Mouse (Mus musculus) hindbrain, embryonic 13.5 days (tissue): ENCODE data around the gene Prkag1. TPM values are rescaled to one million over a fixed set of nuclear protein-coding genes. Genes with fewer than 3 reads are reported as not detected.

Experiments
- ATAC-seq: fragments of 200-750 bp; cut with Nextera tagmentation; 2 replicates; pipeline ENCODE4 v1.8.0; 2017; ENCODE audit warnings: moderate TSS enrichment; ENCODE audit not compliant: low FRiP score
- H3K27ac ChIP-seq: fragments of 300-500 bp; sonication (generic); 2 replicates; pipeline ENCODE4 v1.5.1; 2015; ENCODE audit warnings: inconsistent platforms, mild to moderate bottlenecking, moderate library complexity
- H3K27me3 ChIP-seq: fragments of 300-500 bp; sonication (generic); 2 replicates; pipeline ENCODE4 v1.6.1; 2015; ENCODE audit warnings: mild to moderate bottlenecking, inconsistent platforms
- H3K36me3 ChIP-seq: fragments of 300-500 bp; sonication (generic); 2 replicates; pipeline ENCODE4 v1.6.1; 2015; ENCODE audit warnings: mild to moderate bottlenecking, inconsistent platforms
- H3K4me1 ChIP-seq: fragments of 300-500 bp; sonication (generic); replicated peaks from 2 replicates; pipeline ENCODE4 v1.6.1; 2015; ENCODE audit warnings: inconsistent platforms
- H3K4me2 ChIP-seq: fragments of 300-500 bp; sonication (generic); 2 replicates; pipeline ENCODE4 v1.6.1; 2015; ENCODE audit warnings: inconsistent platforms, mild to moderate bottlenecking, moderate library complexity
- H3K4me3 ChIP-seq: fragments of 300-500 bp; sonication (generic); 2 replicates; pipeline ENCODE4 v1.5.1; 2015; ENCODE audit warnings: mild to moderate bottlenecking, inconsistent platforms
- H3K9ac ChIP-seq: fragments of 300-500 bp; sonication (generic); 2 replicates; pipeline ENCODE4 v1.6.1; 2015; ENCODE audit warnings: mild to moderate bottlenecking, inconsistent platforms
- H3K9me3 ChIP-seq: fragments of 300-500 bp; sonication (generic); 2 replicates; pipeline ENCODE4 v1.6.1; 2016; ENCODE audit warnings: inconsistent platforms
- WGBS: fragments of 180-500 bp; shearing (Covaris S2); methylation state at CpG from one replicate; pipeline ENCODE4 v1.1.7; 2015; 5-methylcytosine and 5-hydroxymethylcytosine counted together
- polyA plus RNA-seq: library from polyadenylated mRNA; unstranded; fragments of >200 nt; fragmentation: Nextera tagmentation; extraction: Ambion mirVana; gene quantifications from 2 replicates; pipeline ENCODE4 v1.2.1, GENCODE M21; 2015

Gene Prkag1
- polyA plus RNA-seq, 1 experiment from 2014 or later = 73.4 TPM

- no peaks in the 10 kb centered on the region for H3K27me3 ChIP-seq
- no peak overlapping the region for H3K4me3 ChIP-seq
- H3K4me2 ChIP-seq = no peak overlapping the region
- no peaks in the 10 kb centered on the region for H3K4me1 ChIP-seq
- H3K9me3 ChIP-seq = no peaks in the 10 kb centered on the region
- H3K36me3 ChIP-seq = peaks cover 100% of the 10 kb centered on the region
- 91% methylated on average over 16 of the region's 16 CpGs for WGBS
- H3K27ac ChIP-seq = no peak overlapping the region
- ATAC-seq = no peak
- no peak overlapping the region for H3K9ac ChIP-seq
These were observed 18.8 kb upstream of the Prkag1 start for GRCm38 (mm10) chr15:98849956-98850600.

DNA sequence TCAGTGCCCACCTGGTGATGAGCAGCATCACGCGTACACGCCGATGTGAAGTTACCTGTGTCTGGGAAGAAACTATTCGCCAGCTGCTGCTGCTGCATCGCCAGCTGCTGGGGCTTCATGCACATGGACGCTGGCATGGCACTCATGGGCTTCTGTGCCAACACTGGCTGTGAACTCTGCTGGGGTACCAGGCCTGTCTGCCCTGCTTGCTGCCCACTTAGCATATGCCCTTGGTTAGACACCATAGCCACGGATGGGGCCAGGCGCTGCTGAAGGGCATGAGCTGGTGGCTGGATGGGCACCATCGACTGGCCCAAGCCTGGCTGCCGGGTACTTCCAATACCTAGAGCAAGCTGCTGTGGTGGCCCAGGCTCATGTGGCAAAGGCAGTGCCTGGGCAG lies 17.8 kb upstream of the Prkag1 start:
- Histone ChIP-seq H3K36me3 (peaks cover 100% of the 10 kb centered on the region), H3K27me3 (no peaks in the 10 kb centered on the region), H3K27ac (no peak overlapping the region), H3K4me1 (no peaks in the 10 kb centered on the region), H3K9ac (no peak overlapping the region), H3K4me2 (no peak overlapping the region), H3K4me3 (no peak overlapping the region), H3K9me3 (no peaks in the 10 kb centered on the region)
- ATAC-seq = no peak
- WGBS = 96% methylated on average over 11 of the region's 11 CpGs

DNA sequence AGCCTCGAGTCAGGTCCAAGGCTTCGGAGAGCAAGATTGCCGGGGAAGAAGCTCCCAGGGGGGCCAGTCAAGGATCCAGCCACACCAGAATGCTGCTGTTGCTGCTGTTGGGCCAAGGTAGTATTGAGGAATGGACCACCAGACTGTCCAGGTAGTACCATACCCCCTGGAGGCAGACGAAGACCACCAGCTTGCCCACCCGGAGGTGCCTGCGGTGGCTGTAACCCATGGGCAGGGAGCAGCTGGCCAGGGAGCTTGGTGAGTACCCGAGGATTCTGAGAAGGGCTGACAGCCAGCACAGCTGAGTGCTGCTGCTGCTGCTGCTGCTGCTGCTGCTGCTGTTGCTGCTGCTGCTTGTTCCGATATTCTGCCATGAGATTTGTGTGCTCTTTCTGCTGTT lies 14.8 kb upstream of the Prkag1 start:
- peaks cover 100% of the 10 kb centered on the region for H3K36me3 ChIP-seq
- H3K9me3 ChIP-seq = no peaks in the 10 kb centered on the region
- 91% methylated on average over 8 of the region's 8 CpGs for WGBS
- no peaks in the 10 kb centered on the region for H3K4me1 ChIP-seq
- H3K27me3 ChIP-seq = no peaks in the 10 kb centered on the region
- no peak for ATAC-seq
- no peak overlapping the region for H3K27ac ChIP-seq
- H3K4me2 ChIP-seq = no peak overlapping the region
- H3K4me3 ChIP-seq = no peak overlapping the region
- H3K9ac ChIP-seq = no peak overlapping the region

- no peak overlapping the region for H3K4me2 ChIP-seq
- no peaks in the 10 kb centered on the region for H3K9me3 ChIP-seq
- H3K4me3 ChIP-seq = no peak overlapping the region
- 98% methylated on average over 2 of the region's 2 CpGs for WGBS
- no peak overlapping the region for H3K27ac ChIP-seq
- H3K36me3 ChIP-seq = peaks cover 100% of the 10 kb centered on the region
- no peaks in the 10 kb centered on the region for H3K4me1 ChIP-seq
- no peaks in the 10 kb centered on the region for H3K27me3 ChIP-seq
- no peak overlapping the region for H3K9ac ChIP-seq
- no peak for ATAC-seq
These were observed 13.8 kb upstream of the Prkag1 start for GRCm38 (mm10) chr15:98845149-98845548.

GRCm38 (mm10) chr15:98843595-98844223 lies 12.4 kb upstream of the Prkag1 start:
- no peak overlapping the region for H3K4me2 ChIP-seq
- ATAC-seq = no peak
- no peaks in the 10 kb centered on the region for H3K9me3 ChIP-seq
- WGBS = 89% methylated on average over 11 of the region's 11 CpGs
- H3K4me3 ChIP-seq = no peak overlapping the region
- H3K4me1 ChIP-seq = no peaks in the 10 kb centered on the region
- H3K27ac ChIP-seq = no peak overlapping the region
- no peak overlapping the region for H3K9ac ChIP-seq
- H3K27me3 ChIP-seq = no peaks in the 10 kb centered on the region
- peaks cover 100% of the 10 kb centered on the region for H3K36me3 ChIP-seq

DNA sequence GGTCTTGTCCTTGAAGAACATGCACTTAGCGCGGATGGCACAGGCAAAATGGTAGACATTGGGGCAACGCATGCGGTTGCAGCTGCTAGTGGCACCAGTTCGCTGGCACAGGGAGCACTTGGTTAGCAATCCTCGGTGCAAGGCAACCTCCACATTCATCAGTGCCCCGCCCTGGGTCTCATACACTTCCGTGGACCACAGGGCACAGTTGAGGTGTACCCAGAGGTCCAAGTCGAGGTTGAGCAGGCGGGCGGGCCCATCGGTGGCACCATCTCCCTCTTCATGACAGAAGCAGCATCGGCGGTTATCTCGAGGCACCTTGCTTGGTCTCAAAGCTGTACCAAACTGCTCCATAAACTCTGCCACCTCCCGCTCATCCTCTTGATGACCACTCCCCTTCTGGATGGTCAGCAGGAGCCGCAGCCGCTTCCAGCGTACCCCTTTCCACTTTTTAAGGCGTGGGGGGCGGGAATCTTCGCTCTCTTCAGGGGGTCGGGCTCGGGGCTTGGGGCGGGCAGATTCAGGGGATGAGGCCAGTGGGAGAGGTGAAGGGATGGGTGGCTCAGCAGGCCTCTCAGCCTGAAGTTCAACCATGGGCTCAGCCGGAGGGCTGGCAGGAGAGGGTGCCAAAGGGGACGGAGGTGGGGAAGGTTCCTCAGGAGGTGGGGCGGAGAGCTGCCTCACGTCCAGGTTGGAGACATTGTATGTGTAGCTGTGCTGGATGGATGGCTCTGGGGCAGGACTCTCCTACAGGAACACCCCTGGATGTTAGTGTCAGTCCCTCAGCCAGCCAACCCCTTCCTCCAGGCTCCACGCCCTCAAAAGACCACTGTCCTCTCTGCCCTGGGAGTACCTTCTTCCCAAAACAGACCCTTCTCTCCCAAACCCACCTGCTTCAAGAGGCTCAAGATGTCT lies 8.6 kb upstream of the Prkag1 start:
- H3K27me3 ChIP-seq = no peaks in the 10 kb centered on the region
- no peak overlapping the region for H3K4me3 ChIP-seq
- ATAC-seq = no peak
- no peak overlapping the region for H3K4me2 ChIP-seq
- H3K4me1 ChIP-seq = no peaks in the 10 kb centered on the region
- no peaks in the 10 kb centered on the region for H3K9me3 ChIP-seq
- peaks cover 100% of the 10 kb centered on the region for H3K36me3 ChIP-seq
- 94% methylated on average over 30 of the region's 30 CpGs for WGBS
- no peak overlapping the region for H3K9ac ChIP-seq
- H3K27ac ChIP-seq = no peak overlapping the region

- no peak for ATAC-seq
- no peak overlapping the region for H3K27ac ChIP-seq
- H3K36me3 ChIP-seq = peaks cover 100% of the 10 kb centered on the region
- H3K4me1 ChIP-seq = no peaks in the 10 kb centered on the region
- 95% methylated on average over 14 of the region's 14 CpGs for WGBS
- H3K4me2 ChIP-seq = no peak overlapping the region
- H3K9ac ChIP-seq = no peak overlapping the region
- no peaks in the 10 kb centered on the region for H3K27me3 ChIP-seq
- no peak overlapping the region for H3K4me3 ChIP-seq
- no peaks in the 10 kb centered on the region for H3K9me3 ChIP-seq
These were observed 7.8 kb upstream of the Prkag1 start for GRCm38 (mm10) chr15:98839161-98839560.

GRCm38 (mm10) chr15:98837743-98838103 lies 6.4 kb upstream of the Prkag1 start:
- Histone ChIP-seq H3K27ac (no peak overlapping the region), H3K4me2 (no peak overlapping the region), H3K4me1 (no peaks in the 10 kb centered on the region), H3K36me3 (peaks cover 99% of the 10 kb centered on the region), H3K9me3 (no peaks in the 10 kb centered on the region), H3K9ac (no peak overlapping the region), H3K4me3 (no peak overlapping the region), H3K27me3 (no peaks in the 10 kb centered on the region)
- 81% methylated on average over 4 of the region's 4 CpGs for WGBS
- ATAC-seq = no peak

- Histone ChIP-seq H3K9me3 (no peaks in the 10 kb centered on the region), H3K27me3 (no peaks in the 10 kb centered on the region), H3K4me2 (no peak overlapping the region), H3K27ac (no peak overlapping the region), H3K9ac (no peak overlapping the region), H3K4me1 (peaks cover under 1% of the 10 kb centered on the region), H3K4me3 (no peak overlapping the region), H3K36me3 (peaks cover 93% of the 10 kb centered on the region)
- 95% methylated on average over 21 of the region's 21 CpGs for WGBS
- ATAC-seq = no peak
These were observed 5.9 kb upstream of the Prkag1 start for GRCm38 (mm10) chr15:98837006-98837742.

DNA sequence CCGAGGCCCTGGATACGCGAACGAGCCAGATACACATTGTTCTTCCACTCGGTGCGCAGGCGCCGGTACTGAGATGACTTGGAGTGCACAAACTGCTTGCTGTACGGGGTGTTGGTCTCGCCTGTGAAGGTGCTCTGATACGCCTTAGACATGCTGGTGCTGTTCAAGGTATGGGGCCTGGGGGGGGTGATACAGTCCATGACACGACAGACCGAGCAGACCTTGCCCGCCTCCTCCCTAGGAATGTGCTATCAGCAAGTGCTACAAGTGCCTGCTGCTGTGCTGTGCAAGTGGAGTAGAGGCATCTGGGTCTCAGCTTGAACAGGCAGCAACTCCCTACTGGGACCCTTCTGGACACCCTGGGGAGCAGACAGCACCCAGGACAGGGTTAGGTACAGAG lies 4.0 kb upstream of the Prkag1 start:
- Histone ChIP-seq H3K9me3 (no peaks in the 10 kb centered on the region), H3K4me3 (no peak overlapping the region), H3K36me3 (peaks cover 75% of the 10 kb centered on the region), H3K9ac (no peak overlapping the region), H3K27ac (no peak overlapping the region), H3K4me1 (peaks cover 7% of the 10 kb centered on the region), H3K4me2 (no peak overlapping the region), H3K27me3 (no peaks in the 10 kb centered on the region)
- ATAC-seq = no peak
- WGBS = 95% methylated on average over 14 of the region's 14 CpGs

DNA sequence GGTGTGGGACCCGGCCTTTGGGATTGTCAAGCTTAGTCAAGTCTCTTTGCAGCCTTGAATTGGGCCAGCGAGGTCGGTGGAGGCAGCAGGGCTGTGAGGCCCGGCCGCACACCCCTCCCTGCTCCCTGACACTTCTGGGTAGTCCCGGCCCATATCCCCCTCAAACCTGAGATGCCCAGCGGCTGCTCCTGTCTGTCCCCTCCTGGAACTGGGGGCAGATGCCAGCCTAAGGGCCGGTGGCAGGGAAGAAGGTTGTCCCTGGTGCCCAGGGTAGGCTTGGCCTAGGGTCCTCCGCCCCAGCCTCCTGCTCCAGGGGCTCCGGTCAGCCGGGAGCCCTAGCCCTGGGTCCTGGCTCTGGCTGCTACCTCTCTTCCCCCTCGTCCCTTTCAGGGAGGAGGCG lies 2.7 kb upstream of the Prkag1 start:
- no peaks in the 10 kb centered on the region for H3K27me3 ChIP-seq
- H3K4me2 ChIP-seq = no peak overlapping the region
- H3K9me3 ChIP-seq = no peaks in the 10 kb centered on the region
- H3K36me3 ChIP-seq = peaks cover 62% of the 10 kb centered on the region
- H3K9ac ChIP-seq = peak overlapping the region; percentile 46; the same call in 1 of the 2 replicates
- no peak for ATAC-seq
- no peak overlapping the region for H3K4me3 ChIP-seq
- H3K4me1 ChIP-seq = peaks cover 16% of the 10 kb centered on the region
- no peak overlapping the region for H3K27ac ChIP-seq
- WGBS = 87% methylated on average over 13 of the region's 13 CpGs

GRCm38 (mm10) chr15:98833281-98833680 lies 2.0 kb upstream of the Prkag1 start:
- peaks cover 54% of the 10 kb centered on the region for H3K36me3 ChIP-seq
- WGBS = 89% methylated on average over 11 of the region's 11 CpGs
- ATAC-seq = no peak

More at GRCm38 (mm10) chr15:98833281-98833680, 2.0 kb upstream of the Prkag1 start:
- Histone ChIP-seq H3K4me2 (no peak overlapping the region), H3K9me3 (no peaks in the 10 kb centered on the region), H3K4me1 (peaks cover 18% of the 10 kb centered on the region), H3K4me3 (no peak overlapping the region), H3K27ac (no peak overlapping the region), H3K27me3 (no peaks in the 10 kb centered on the region), H3K9ac (no peak overlapping the region)
